Mouse (Mus musculus) liver, adult (tissue): ENCODE results near the gene Brinp1.

Experiments
- GATA4 ChIP-seq: IDR thresholded peaks from 2 replicates; pipeline ENCODE4 v1.6.1; 2014; ENCODE audit warnings: mild to moderate bottlenecking, low read length; ENCODE audit not compliant: insufficient replicate concordance

The Brinp1 gene

DNA sequence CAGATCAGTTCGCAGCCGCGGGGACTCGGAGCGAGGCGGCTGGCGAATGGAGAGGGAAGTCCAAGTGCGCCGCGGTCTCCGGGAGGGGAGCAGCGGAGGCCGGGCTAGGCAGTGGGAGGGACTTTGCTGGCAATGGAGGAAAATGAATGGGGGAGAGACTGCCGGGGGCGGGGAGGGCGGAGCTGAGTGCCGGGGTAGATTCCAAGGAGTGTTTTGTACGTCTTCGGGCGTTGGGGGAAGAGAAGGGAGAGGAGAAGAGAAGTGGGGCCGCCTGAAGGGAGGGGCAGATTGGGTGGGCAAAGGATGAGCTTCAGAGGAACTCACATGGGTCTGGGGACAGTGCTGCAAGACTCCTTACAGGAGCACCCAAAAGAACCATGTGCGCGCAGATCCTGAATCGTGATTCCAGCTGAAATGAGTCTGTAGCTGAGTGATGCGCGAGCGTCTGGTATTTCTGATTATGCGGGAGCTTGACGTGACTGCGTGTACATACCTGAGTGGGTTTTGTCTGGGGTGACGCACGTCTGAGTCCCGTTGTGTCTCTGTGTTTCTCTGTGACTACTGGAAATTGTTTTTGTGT, at the start of gene Brinp1:
Gene Brinp1 (minus strand): TSS at position 76 of the 580 bp plus-strand sequence.
- TF ChIP-seq GATA4: no peak

DNA sequence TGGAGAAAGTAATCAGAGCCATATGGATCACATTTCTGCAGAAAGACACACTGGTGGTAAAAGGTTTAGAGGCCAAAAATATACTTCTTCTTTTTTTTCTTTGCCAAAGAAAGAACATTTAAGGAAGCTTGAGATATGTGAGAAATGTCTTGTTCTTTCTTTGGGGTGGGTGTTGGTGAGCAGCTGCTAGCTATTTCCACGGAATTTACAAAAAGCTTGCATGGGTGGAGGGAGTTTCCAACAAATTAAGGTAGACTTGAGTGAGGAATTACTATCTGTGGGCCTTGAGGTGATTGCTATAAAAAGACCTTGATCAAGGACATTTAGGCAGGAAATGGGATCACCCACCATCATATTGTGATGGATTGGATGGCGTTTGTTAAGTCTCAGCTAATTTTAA, 3.1 kb upstream of the Brinp1 start:
- no peak for TF ChIP-seq GATA4

DNA sequence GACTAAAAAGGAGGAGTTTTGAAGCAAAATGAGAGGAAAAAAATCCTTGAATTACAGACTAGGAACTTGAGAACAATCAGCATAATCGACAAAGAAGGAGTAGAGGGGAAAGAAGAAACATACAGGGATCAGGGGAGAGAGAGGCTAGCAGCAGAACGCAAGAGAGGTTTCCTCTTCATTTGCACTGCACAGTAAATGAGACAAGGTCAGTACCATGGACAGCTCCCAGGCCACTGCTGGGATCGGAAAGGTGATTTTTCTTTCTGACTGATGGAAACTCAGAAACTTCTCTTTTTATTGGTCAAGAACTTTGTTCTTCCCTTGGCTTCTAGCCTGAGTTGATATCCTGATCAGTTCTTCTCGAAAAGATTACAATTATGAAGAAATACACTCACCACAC, 1.4 kb upstream of the Brinp1 start:
- TF ChIP-seq GATA4: no peak

DNA sequence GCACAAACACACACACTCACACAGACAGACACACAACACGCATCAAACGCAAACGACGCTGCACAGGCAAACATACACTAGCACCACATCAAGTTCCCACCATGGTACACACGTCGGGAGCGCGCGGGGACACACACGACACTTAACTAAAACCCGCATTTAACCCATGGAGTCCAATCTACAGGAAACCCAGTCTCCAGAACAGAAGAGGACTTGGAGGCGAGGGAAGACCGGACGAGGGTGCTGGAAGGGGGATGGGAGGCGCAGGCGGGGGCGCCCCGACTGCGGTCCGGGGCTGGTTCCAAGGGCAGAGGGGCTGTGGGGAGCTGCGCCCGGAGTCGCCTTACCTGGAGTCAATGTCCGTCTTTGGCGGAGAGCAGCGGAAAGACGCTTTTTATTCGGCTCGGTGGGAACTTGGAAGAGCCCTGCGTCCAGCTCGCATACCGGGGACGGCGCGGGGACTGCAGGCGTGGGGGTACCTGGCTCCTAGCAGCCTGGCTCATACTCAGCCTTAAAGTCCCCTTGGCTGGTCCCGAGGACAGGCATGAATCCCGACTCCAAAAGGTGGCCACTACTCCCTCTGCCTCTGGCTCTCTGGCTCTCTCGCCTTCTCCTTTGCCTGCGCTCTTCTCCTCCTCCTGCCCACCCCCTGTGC, 403 bp downstream of the Brinp1 start:
- no peak for TF ChIP-seq GATA4

DNA sequence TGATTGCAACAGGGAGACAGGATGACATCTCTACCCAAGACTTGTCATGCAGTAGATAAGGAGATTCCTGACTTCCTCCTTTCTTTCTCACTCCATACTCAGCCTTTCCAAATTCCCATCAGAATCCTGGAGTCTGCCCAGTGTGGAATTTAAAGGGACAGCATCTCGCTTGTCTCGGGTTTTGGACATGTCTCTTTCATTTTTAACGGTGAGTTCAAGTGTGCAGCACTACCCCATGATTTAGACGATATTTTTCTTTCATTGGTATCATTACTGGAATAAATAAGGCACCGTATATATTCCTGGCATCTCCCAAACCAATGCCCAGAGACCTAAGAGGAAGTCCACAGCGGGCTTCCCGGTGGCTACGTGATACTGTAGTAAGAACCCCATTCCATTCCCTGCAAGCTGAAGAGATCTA, 1.1 kb downstream of the Brinp1 start:
- no peak for TF ChIP-seq GATA4

DNA sequence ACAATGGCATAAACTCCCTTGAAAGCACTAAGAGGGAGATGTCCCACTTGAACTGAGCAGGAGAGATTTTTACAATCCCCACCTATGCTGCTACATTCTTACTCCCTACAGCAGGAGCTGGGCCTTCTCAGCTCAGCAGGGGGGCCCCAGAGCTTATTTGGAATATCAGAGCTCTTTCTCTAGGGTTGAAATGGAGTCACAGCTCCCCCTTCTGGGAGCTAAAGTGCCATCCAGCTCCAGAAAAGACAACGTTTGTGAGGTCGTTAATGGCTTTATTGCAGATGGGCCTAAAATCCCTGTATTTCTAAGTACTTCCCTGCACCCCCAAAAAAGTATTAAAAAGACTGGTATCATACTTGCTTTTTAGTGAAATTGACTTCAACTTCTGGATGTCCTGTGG, 3.6 kb downstream of the Brinp1 start:
- no peak for TF ChIP-seq GATA4

DNA sequence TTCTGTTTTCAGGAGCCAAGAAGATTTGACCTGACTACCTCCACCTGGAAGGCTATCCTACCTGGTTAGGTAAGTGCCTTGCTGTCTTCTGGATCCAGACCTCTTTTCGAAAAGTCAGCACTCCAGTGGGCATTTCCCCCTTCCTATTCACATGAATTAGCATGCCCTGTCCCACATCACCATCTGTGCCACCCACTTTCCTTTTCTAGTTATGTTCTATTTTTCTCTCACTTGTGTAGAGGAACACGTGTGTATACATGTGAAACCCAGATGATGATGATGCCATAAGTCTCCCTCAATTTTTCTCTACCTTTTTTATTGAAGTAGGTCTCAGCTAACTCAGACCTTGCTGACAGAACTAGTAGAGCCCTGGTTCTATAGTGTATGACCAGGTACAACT, 11.3 kb downstream of the Brinp1 start:
- no peak for TF ChIP-seq GATA4

DNA sequence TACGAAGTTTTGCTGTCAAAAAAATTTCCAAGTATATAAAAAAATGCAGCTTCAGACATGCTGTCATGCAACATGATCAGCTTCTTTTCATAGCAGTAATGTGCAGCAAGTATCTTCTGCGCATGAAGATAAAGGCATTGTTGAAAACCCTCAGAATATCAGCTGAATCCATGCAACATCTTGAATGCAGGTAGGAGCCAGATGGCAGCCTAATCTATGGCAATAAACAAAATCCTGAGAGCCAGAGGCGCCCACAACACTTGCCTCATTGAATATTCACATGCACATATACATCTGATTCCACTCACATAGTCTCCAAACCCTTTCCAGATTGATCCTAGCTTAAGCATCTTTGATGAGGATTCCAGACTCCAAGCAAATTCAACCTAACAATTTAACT, 24.2 kb downstream of the Brinp1 start:
- no peak for TF ChIP-seq GATA4

DNA sequence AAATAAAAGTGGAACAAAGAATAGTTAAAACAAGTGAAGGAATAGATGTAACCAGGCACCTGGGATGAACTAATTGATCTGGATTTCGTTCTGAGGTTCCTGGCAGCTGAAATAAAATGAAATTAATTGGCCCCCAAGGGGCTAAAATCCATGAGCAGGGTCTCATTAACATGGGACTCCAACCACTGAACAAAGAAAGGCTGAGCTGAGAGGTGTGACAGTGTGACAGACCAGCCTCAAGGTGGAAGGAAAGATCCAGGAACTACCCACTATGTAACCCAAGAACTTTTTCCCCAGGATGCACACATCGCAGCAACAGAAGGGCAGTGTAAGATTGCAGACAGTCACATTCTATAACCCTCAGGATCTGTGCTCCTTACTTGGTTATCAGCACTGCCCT, 28.1 kb downstream of the Brinp1 start:
- no peak for TF ChIP-seq GATA4

DNA sequence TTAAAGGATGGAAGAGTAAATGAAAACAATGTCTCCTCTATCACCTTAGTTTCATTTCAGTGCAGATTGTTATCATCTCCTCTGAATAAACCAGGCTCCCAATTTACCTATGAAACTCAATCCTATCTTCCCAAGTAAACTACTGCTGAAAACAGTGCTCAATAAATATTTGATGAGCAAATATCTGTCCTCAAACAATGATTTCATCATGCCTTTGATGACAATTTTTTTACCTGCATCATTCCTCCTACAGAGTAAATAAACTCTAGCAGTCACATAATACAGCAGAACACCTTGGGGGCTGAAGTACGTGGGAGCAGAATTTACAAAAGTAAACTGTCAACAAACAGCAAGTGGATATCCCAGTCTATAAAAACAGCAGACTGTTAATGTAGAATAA, 31.3 kb downstream of the Brinp1 start:
- no peak for TF ChIP-seq GATA4

DNA sequence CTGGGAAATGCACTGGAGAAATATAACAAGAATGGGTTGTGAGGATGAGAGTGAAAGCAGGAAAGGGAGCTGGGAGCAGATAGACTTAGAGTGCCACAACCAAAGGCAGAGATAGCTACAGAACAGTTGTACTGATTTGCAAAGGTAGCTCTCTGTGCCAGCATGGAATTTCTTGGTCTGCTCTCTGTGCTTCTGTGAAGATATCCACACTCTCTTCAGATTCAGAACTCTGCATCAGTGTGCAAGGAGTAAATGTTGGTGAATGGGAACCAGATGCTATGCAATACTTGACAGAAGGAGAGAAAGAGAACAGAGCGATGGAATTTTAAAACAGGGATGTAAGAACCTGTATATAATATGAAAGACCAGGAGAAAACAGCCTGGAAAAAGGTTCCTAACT, 31.7 kb downstream of the Brinp1 start:
- no peak for TF ChIP-seq GATA4

DNA sequence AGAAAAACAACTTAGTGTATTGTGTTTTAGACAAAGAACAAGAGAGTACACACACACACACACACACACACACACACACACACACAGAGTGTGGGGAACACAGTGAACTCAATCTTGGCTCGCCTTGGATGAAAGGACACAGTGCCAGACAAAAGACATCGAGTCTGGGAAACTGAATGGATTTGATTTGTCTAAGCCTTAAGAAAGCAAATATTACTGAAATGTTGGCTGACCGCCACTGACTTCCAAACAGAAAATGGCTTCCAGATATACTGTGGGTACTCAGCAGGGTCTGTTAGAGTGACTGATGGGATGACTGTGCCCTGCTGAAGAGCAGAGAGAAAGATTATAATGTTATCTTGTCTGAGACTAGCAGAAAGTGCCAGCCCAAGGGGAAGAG, 34.1 kb downstream of the Brinp1 start:
- no peak for TF ChIP-seq GATA4

DNA sequence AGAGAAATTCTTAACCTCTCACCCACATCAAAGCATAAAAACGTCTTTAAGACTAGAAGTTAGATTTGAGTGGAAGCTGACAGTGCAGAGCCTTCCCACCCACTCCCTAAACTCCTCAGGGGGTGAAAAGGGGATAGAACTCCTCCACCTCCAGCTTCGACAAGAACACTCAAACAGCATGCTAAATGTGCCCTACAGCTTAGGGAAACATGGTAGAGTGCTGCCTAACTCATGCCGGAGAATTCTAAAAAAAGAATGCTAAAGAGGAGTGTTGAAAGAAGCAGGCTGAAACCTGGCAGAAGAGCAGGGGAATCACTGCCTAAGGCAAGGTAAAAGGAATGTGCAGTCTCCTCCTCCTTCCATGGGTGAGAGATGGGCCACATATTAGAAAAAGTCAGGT, 43.3 kb downstream of the Brinp1 start:
- no peak for TF ChIP-seq GATA4

DNA sequence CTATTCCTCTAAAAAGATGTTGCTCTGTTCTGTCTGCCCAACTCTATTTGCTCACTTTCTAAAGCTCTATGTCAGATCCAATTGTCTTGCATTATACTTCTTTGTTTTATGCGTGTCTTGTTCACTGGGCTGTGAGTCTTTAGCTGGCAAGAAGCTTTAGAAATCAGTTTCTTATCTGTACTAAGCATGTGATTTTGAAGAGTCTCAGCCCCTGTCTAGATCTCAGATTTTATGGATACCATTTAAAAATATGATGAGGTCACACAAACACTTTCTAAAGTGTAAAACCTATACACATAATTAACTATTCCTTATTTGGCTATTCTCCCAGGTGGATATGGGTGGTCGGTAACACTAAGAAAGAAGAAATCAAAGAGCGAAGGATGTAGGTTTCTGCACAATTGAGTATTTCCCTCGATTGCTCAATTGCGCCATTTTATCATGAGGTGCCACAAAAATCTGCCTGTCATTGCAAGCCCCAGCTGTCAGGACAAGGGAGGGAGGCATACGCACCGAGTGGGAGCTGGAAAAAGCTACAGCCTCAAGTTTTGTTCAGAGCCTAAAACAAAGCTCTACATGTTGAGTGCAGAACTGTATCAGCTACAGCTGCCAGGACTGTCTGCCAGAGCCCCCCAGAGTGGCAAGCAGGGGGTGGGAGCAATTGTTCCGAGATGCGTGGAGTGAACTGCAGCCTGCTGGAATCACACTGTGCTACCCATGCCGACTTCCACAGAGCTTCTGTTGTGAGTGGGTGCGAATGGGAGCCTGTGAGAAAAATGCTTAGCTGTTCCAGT, 47.6 kb downstream of the Brinp1 start:
- TF ChIP-seq GATA4: no peak

DNA sequence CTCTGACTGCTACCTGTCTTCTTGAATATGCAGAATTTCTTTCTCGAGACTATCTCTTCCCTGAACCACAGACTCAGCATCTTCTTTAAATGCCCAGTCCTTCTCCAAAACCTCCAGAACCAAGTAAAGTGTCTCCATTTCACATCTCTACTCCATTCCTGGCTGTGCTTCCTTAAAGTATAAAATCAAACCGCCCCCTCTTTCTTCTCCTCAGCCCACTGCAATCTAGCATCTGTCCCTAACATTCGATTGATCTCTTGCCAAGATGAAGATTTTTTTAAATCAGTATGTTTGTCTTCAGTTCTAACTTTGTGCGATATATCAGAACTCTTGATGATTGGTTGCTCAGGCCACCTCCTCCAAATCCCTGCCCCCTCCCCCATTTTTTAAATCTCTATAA, 63.7 kb downstream of the Brinp1 start:
- no peak for TF ChIP-seq GATA4

DNA sequence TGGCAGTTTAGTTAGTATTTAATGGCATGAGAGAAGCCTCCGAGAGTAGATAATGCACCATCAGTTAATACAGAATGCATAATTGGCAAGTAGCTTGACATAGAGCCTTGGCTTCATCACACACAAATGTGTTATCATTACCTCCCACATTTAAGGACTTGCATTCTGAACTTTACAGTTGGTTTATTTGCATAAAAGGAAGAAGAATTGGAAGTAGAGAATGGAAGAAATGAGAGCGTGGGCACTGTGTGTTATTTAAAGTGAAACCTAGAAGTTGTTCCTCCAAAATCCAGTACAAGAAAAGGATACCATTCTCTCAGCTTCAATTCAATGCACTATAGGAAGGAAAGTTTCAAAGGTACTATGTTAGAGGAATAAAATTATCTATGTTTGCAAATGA, 67.9 kb downstream of the Brinp1 start:
- TF ChIP-seq GATA4: no peak

DNA sequence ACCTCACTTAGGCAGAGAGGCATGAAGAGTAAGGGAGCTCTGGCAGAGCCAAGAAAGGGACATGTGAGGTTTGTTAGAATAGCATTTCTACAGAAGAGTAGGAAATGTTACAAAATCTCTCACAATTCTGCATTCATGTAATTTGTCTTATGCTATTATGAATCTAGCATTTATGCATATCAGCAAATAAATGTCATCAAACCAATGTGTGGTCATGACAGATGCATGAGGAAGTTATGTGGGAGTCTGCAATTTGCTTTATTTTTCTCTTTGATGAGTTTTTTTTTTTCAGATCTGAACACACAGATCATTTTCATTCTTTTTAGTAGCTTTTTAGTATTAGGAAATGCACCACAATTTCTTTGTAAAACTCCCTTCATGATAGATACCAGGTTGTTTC, 82.2 kb downstream of the Brinp1 start:
- TF ChIP-seq GATA4: no peak

DNA sequence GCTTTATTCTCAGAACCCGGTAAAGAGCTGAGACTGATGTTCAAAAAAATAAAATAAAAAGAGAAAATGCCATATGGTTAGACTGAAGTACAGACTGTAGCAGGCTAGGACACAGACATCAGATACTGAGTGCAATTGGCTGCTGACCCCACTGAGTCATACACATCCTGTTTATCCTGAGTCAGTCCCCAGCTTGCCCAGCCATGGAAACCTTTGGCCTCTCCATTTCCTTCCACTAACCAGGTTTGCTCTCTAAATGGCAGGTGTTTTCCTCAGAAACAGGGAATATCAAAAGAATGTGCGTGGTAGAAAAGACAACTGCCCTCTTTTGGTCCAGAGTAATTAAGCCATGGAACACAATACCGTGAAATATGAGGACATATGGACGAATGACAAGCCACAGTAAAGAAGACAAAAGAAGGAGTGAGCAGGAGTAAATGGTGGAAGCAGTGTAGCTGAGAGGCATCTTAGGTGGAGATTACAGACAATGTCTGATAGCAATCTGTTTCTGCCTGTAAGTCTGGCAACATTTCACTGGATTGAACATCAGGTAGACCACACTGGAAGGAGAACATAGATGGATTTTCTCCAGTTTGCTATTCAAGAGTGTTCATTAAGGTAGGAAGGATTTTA, 88.9 kb downstream of the Brinp1 start:
- TF ChIP-seq GATA4: no peak
